51 mouse cellular contexts compared by ENCODE assay signal in the genomic region with DNA sequence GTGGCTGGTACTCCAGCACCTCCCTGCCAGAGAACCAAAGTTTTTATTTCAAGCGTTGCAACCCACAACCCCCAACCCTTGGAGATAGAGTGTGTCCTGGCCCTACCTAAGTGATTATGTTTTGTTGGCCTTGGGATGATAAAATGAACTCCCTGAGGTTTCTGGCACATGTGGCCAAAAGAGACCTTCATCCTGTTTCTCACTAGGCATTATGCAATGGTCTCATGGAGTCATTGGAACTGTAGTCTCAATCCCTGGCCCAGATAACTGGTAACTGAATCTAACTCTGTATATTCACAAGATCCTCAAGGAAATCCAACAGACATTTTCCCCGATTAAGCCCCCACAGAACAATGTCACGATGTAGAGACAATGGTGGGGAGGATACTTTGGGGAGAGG. TPM values are rescaled to one million over a fixed set of nuclear protein-coding genes. Genes with fewer than 3 reads are reported as not detected.
"Had no signal": no experiment of that assay in that cellular context is flagged by ENCODE, and none has a peak within 500 bp of the region (broad histone marks: within the 10 kb centered on the region; RNA-seq: fewer than 3 reads in every experiment).

No protein-coding gene starts in this region.

- H3K27ac ChIP-seq: heart, embryonic 13.5 days; heart, embryonic 15.5 days; hindbrain, embryonic 10.5 days; hindbrain, embryonic 12.5 days; hindbrain, embryonic 13.5 days; hindbrain, embryonic 14.5 days; hindbrain, embryonic 15.5 days; hindbrain, postnatal 0 days; intestine, embryonic 15.5 days; kidney, embryonic 15.5 days; kidney, postnatal 0 days; layer of hippocampus, adult 2 months; left cerebral cortex, adult 2 months had no signal

- H3K4me1 ChIP-seq: heart, embryonic 12.5 days; heart, embryonic 13.5 days; heart, embryonic 15.5 days; hindbrain, embryonic 10.5 days; hindbrain, embryonic 12.5 days; hindbrain, embryonic 13.5 days; hindbrain, embryonic 15.5 days; intestine, embryonic 15.5 days; kidney, embryonic 15.5 days had no signal

- H3K36me3 ChIP-seq: heart, embryonic 12.5 days; heart, embryonic 13.5 days; heart, embryonic 15.5 days; hindbrain, embryonic 10.5 days; hindbrain, embryonic 12.5 days; hindbrain, embryonic 13.5 days; hindbrain, embryonic 15.5 days; intestine, embryonic 15.5 days; kidney, embryonic 15.5 days had no signal

- H3K27me3 ChIP-seq: heart, embryonic 12.5 days; heart, embryonic 13.5 days; heart, embryonic 15.5 days; hindbrain, embryonic 12.5 days; hindbrain, embryonic 13.5 days; hindbrain, embryonic 15.5 days; intestine, embryonic 15.5 days; kidney, embryonic 15.5 days had no signal

- H3K4me3 ChIP-seq: heart, embryonic 12.5 days; heart, embryonic 13.5 days; heart, embryonic 15.5 days; hindbrain, embryonic 10.5 days; hindbrain, embryonic 12.5 days; hindbrain, embryonic 13.5 days; hindbrain, embryonic 15.5 days; intestine, embryonic 15.5 days; kidney, embryonic 15.5 days; layer of hippocampus, adult 2 months; left cerebral cortex, adult 2 months had no signal

- DNase-seq: heart, postnatal 10 days; heart, postnatal 14 days; heart, postnatal 36 days; heart, postnatal 4 days; kidney, adult 11 months; kidney, adult 18-20 months; kidney, adult 2 months; kidney, adult 8-10 months; kidney, adult 9 months; kidney, postnatal 10 days; kidney, postnatal 14 days; kidney, postnatal 25 days; kidney, postnatal 36 days; kidney, postnatal 4 days; layer of hippocampus, adult 9-11 months; layer of hippocampus, postnatal 36 days had no signal

- H3K9me3 ChIP-seq: heart, embryonic 15.5 days; hindbrain, embryonic 10.5 days; hindbrain, embryonic 12.5 days; hindbrain, embryonic 13.5 days; hindbrain, embryonic 15.5 days; intestine, embryonic 15.5 days; kidney, embryonic 15.5 days had no signal

RNA-seq across cellular contexts. Expression of a gene that starts 2.7 kb away (rescaled TPM):
- total RNA-seq: heart, postnatal 10 days; heart, postnatal 14 days; heart, postnatal 25 days; heart, postnatal 36 days; heart, postnatal 4 days; hematopoietic stem cell, adult 5-6 weeks; hindbrain, postnatal 0 days; layer of hippocampus, adult 18-20 months; layer of hippocampus, adult 2 months; layer of hippocampus, adult 8-10 months; layer of hippocampus, postnatal 10 days; layer of hippocampus, postnatal 14 days; layer of hippocampus, postnatal 25 days; layer of hippocampus, postnatal 36 days; left cerebral cortex, adult 18-20 months; left cerebral cortex, adult 2 months; left cerebral cortex, adult 8-10 months had no signal
- polyA plus RNA-seq: heart, embryonic 12.5 days; heart, embryonic 13.5 days; heart, embryonic 14.5 days; heart, embryonic 15.5 days; heart, embryonic 16.5 days; heart, postnatal 0 days; hindbrain, embryonic 10.5 days; hindbrain, embryonic 11.5 days; hindbrain, embryonic 12.5 days; hindbrain, embryonic 13.5 days; hindbrain, embryonic 14.5 days; hindbrain, embryonic 15.5 days; hindbrain, embryonic 16.5 days; hindbrain, postnatal 0 days; inflammation-experienced regulatory T-cells, adult 6 months; intestine, embryonic 14.5 days; intestine, embryonic 15.5 days; intestine, embryonic 16.5 days; intestine, postnatal 0 days; kidney, adult 2 months; kidney, embryonic 14.5 days; kidney, embryonic 15.5 days; kidney, embryonic 16.5 days; kidney, postnatal 0 days; large intestine, adult 2 months had no signal

RNA-seq across cellular contexts. Expression of a gene that starts 16.4 kb away (rescaled TPM):
- total RNA-seq: heart, postnatal 10 days; heart, postnatal 14 days; heart, postnatal 25 days; heart, postnatal 36 days; heart, postnatal 4 days; hematopoietic stem cell, adult 5-6 weeks; hindbrain, postnatal 0 days; layer of hippocampus, adult 18-20 months; layer of hippocampus, adult 2 months; layer of hippocampus, adult 8-10 months; layer of hippocampus, postnatal 10 days; layer of hippocampus, postnatal 14 days; layer of hippocampus, postnatal 25 days; layer of hippocampus, postnatal 36 days; left cerebral cortex, adult 18-20 months; left cerebral cortex, adult 2 months; left cerebral cortex, adult 8-10 months had no signal
- polyA plus RNA-seq: heart, embryonic 12.5 days; heart, embryonic 13.5 days; heart, embryonic 14.5 days; heart, embryonic 15.5 days; heart, embryonic 16.5 days; heart, postnatal 0 days; hindbrain, embryonic 10.5 days; hindbrain, embryonic 11.5 days; hindbrain, embryonic 12.5 days; hindbrain, embryonic 13.5 days; hindbrain, embryonic 14.5 days; hindbrain, embryonic 15.5 days; hindbrain, embryonic 16.5 days; hindbrain, postnatal 0 days; inflammation-experienced regulatory T-cells, adult 6 months; intestine, embryonic 14.5 days; intestine, embryonic 15.5 days; intestine, embryonic 16.5 days; intestine, postnatal 0 days; kidney, adult 2 months; kidney, embryonic 14.5 days; kidney, embryonic 15.5 days; kidney, embryonic 16.5 days; kidney, postnatal 0 days; large intestine, adult 2 months had no signal

RNA-seq across cellular contexts. Expression of a gene that starts 33.0 kb away (rescaled TPM):
- total RNA-seq: heart, postnatal 10 days; heart, postnatal 14 days; heart, postnatal 25 days; heart, postnatal 36 days; heart, postnatal 4 days; hematopoietic stem cell, adult 5-6 weeks; hindbrain, postnatal 0 days; layer of hippocampus, adult 18-20 months; layer of hippocampus, adult 2 months; layer of hippocampus, adult 8-10 months; layer of hippocampus, postnatal 10 days; layer of hippocampus, postnatal 14 days; layer of hippocampus, postnatal 25 days; layer of hippocampus, postnatal 36 days; left cerebral cortex, adult 18-20 months; left cerebral cortex, adult 2 months; left cerebral cortex, adult 8-10 months had no signal
- polyA plus RNA-seq: heart, embryonic 12.5 days; heart, embryonic 13.5 days; heart, embryonic 14.5 days; heart, embryonic 15.5 days; heart, embryonic 16.5 days; heart, postnatal 0 days; hindbrain, embryonic 10.5 days; hindbrain, embryonic 11.5 days; hindbrain, embryonic 12.5 days; hindbrain, embryonic 13.5 days; hindbrain, embryonic 14.5 days; hindbrain, embryonic 15.5 days; hindbrain, embryonic 16.5 days; hindbrain, postnatal 0 days; inflammation-experienced regulatory T-cells, adult 6 months; intestine, embryonic 14.5 days; intestine, embryonic 15.5 days; intestine, embryonic 16.5 days; intestine, postnatal 0 days; kidney, adult 2 months; kidney, embryonic 14.5 days; kidney, embryonic 15.5 days; kidney, embryonic 16.5 days; kidney, postnatal 0 days; large intestine, adult 2 months had no signal

RNA-seq across cellular contexts. Expression of a gene that starts 47.7 kb away (rescaled TPM):
- total RNA-seq: heart, postnatal 10 days; heart, postnatal 14 days; heart, postnatal 25 days; heart, postnatal 36 days; heart, postnatal 4 days; hematopoietic stem cell, adult 5-6 weeks; hindbrain, postnatal 0 days; layer of hippocampus, adult 18-20 months; layer of hippocampus, adult 2 months; layer of hippocampus, adult 8-10 months; layer of hippocampus, postnatal 10 days; layer of hippocampus, postnatal 14 days; layer of hippocampus, postnatal 25 days; layer of hippocampus, postnatal 36 days; left cerebral cortex, adult 18-20 months; left cerebral cortex, adult 2 months; left cerebral cortex, adult 8-10 months had no signal
- polyA plus RNA-seq: heart, embryonic 12.5 days; heart, embryonic 13.5 days; heart, embryonic 14.5 days; heart, embryonic 15.5 days; heart, embryonic 16.5 days; heart, postnatal 0 days; hindbrain, embryonic 10.5 days; hindbrain, embryonic 11.5 days; hindbrain, embryonic 12.5 days; hindbrain, embryonic 13.5 days; hindbrain, embryonic 14.5 days; hindbrain, embryonic 15.5 days; hindbrain, embryonic 16.5 days; hindbrain, postnatal 0 days; inflammation-experienced regulatory T-cells, adult 6 months; intestine, embryonic 14.5 days; intestine, embryonic 15.5 days; intestine, embryonic 16.5 days; intestine, postnatal 0 days; kidney, adult 2 months; kidney, embryonic 14.5 days; kidney, embryonic 15.5 days; kidney, embryonic 16.5 days; kidney, postnatal 0 days; large intestine, adult 2 months had no signal

RNA-seq across cellular contexts. Expression of a gene that starts 58.7 kb away (rescaled TPM):
- total RNA-seq: heart, postnatal 10 days; heart, postnatal 14 days; heart, postnatal 25 days; heart, postnatal 36 days; heart, postnatal 4 days; hematopoietic stem cell, adult 5-6 weeks; hindbrain, postnatal 0 days; layer of hippocampus, adult 18-20 months; layer of hippocampus, adult 2 months; layer of hippocampus, adult 8-10 months; layer of hippocampus, postnatal 10 days; layer of hippocampus, postnatal 14 days; layer of hippocampus, postnatal 25 days; layer of hippocampus, postnatal 36 days; left cerebral cortex, adult 18-20 months; left cerebral cortex, adult 2 months; left cerebral cortex, adult 8-10 months had no signal
- polyA plus RNA-seq: heart, embryonic 12.5 days; heart, embryonic 13.5 days; heart, embryonic 14.5 days; heart, embryonic 15.5 days; heart, embryonic 16.5 days; heart, postnatal 0 days; hindbrain, embryonic 10.5 days; hindbrain, embryonic 11.5 days; hindbrain, embryonic 12.5 days; hindbrain, embryonic 13.5 days; hindbrain, embryonic 14.5 days; hindbrain, embryonic 15.5 days; hindbrain, embryonic 16.5 days; hindbrain, postnatal 0 days; inflammation-experienced regulatory T-cells, adult 6 months; intestine, embryonic 14.5 days; intestine, embryonic 15.5 days; intestine, embryonic 16.5 days; intestine, postnatal 0 days; kidney, adult 2 months; kidney, embryonic 14.5 days; kidney, embryonic 15.5 days; kidney, embryonic 16.5 days; kidney, postnatal 0 days; large intestine, adult 2 months had no signal
